Mouse (Mus musculus): ENCODE measurements around the gene Stard3. TPM values are rescaled to one million over a fixed set of nuclear protein-coding genes. Genes with fewer than 3 reads are reported as not detected.

Stard3 gene
- total RNA-seq, 4 experiments from 2014 or later, result 35.5 to 41.0 (median 36.5) TPM

DNA sequence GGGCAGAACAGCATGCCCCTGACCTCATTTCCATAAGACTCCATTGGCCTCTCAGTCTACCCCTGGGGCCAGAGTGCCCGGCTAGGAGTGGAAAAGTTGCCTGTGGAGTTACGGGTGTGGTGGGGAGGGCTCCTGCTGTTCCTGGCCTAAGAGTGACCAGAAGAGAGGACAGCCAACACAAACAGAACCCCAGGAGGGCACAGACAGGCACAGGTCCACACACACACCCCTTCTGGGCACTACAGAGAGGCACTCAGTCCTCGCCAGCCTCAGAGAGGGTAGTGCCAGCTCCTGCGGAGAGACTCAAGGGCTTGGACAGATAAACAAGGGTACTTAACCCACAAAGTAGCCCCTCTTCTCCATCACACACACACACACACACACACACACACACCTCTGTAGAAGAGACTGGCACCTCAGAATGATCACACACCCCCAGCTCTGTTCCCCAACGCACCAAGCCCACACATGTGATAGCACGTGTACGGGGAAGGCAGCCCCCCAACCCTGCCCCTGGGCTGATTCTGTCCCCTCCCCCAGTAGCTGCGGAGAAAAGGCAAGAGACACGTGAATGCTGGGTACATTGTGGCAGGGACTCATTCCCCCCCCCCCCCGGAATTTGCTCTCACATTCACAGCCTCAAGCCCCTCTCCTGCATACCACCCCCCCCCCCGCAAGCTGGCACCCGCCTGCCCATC, 10.6 kb upstream of the Stard3 start:
- DNase-seq (ENCODE audit: low spot score in 2 of 2), result no peak

DNA sequence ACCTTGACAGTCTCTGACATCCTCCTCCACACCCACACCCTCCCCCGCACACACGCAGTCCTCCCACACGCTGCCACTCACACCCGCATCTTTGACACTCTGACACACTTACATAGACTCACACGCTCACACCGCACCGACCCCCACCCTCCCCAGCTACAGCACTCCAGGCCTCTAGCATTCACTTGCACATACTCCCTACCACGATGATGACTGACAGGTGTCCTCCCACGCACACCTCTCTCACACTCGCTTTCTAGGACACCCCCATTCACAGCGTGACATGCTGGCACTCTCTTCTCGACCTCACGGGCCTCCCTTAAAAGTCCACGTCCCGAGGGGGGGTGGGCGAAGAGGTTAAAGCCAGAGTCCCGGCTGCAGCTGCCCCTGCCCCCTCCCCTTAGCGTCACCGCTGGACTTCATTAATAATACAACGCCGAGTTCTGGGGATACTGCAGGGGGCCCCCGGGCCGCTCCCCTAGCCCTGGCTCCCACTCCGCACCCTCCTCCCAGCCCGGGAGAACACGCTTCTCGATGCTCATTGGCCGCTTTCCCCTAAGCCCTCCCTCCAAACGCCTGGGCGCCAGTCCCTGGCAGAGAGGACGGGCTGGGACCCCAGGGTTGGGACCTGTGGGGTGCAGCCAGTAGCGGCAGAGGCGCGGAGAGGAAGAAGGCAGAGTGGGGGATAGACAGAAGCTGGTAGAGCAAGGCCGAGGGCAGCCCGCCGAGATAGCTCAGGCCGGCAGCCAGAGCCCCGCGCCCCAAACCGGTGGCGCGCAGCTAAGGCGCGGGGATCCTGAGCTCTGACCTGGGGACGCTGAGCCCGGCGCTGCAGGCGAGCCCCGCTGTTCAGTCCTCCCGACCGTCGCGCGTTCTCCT, 9.8 kb upstream of the Stard3 start, which contains the start of gene Ppp1r1b:
Gene Ppp1r1b (plus strand): TSS at position 322 of the 879 bp plus-strand sequence.
- no peak for DNase-seq (ENCODE audit: low spot score in 2 of 2)

DNA sequence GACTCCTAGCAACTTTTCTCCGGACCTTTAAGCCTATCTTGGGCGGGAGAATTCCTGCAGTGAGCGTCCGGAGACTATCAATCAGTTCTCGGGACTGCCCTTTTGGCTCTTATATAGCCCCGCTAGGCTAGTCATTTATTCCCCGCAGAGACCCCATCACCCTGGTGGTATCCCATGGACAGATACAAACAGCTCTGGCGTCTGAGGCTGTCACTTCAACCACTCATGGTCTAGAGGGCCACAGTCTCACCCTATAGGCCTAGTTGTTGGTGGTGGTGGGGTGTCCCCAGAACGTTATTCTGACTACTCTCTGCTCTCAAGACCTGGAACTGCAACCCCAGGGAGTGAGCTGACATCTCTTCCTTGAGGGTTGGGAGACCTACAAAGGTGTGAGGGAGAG, 8.9 kb upstream of the Stard3 start:
- DNase-seq (ENCODE audit: low spot score in 2 of 2), result no peak

DNA sequence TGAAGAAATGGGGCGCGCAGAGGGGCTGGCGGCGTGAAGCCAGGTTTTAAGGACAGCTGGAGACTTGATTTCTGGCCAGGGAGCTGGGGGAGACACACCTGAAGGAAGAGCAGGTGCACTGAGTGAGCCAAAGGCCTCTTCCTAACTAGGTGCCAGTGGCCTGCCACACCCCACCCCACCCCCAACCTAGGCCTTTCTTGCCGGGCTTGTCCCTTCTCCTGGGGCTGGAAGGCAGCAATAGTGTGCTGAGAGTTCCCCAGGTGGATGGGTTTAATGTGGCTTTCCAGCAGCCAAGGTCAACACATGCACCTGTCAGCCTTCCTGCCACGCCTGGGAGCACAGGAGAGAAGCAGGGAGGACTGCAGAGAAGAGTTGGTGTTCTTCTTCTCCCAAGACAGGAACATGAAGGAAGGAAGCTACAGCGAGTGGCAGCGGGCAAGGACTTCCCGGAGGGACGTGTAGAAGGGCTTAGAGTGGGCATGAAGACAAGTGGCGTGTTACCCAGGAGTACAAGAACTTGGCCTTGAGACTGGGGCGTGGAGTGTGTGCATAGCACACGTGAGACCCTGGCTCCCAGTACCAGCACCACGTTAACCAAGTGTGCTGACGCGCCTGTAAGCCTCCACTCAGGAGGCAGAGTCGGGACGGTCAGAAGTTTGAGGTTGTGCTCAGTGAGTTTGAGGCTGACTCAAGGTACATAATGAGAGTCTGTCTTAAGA, 5.7 kb upstream of the Stard3 start:
- DNase-seq (ENCODE audit: low spot score in 2 of 2), result no peak

DNA sequence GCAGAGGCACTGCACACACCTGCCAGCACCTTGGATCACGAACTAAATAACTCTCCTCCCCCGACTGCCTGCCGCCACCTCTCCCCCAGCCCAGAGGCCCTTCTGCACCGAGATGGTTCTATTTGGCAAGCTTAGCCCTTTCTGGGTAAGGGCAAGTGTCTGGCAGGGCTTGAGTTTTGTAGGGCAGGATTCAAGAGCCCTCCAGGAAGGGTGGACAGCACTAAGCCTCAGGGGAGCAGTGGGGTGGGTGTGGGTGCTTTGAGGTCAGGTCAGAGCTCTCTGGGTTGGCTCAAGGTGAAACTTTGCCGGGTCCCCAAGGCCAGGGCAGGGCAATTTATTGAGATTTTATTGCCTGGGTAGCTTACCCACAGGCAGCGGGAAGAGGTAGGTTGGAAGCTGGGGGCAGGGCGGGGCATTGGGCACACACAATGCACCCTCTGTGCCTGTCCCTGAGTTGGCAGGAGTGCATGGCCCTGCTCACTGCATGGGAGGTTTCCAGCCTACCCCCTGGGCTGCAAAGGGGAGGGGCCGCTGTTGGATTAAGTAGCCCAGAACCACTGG, 4.4 kb upstream of the Stard3 start:
- peak; percentile 61 to 76 for DNase-seq (ENCODE audit: low spot score in 2 of 2)

DNA sequence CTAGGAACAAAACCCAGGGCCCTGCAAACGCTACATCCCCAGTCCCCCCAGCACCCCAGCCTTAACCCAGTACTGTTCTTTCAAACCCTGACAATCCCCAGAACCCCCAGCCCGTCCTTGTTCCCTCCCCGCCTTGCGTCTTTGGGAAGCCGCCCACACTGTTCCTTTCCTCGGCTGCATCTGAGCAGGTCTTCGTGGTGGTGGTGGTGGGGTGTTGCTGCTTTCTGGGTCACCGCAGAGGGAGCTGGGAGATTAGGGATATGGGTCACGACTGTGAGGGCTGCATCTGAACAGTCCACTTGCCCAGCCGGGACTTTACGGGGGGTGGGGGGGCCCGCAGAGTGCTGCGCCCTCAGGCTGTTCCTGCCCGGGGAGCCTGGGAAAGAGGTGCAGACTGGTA, 3.7 kb upstream of the Stard3 start:
- no peak for DNase-seq (ENCODE audit: low spot score in 2 of 2)

DNA sequence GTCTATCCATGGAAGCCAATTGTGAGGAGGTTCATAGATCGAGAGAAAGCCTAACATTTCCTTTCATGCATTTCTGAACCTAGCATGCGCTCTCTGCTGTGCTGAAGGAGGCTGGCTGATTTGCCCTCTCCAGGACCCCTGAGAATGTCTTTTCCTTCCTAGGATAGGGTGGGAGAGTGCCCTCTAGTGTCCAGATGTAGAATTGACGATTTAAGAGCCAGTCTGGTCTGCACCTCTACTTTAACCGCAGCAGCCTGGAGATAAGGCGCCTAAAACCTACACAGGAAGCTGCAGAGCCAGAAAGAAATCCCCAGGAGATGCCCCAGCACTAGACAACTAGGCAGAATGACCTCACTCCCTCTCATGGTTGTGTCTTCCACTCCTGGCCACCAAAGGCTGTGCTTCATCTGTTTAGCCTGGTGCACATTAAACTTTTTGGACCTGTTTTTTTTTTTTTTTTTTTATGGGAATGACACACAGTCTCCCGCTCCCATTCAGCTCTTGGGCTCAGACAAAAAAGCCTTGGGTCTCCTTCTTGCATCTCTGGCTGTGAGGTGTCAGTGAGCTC, 2.4 kb upstream of the Stard3 start:
- DNase-seq (ENCODE audit: low spot score in 2 of 2), result peak in 1 of 2 experiments; percentile 59

DNA sequence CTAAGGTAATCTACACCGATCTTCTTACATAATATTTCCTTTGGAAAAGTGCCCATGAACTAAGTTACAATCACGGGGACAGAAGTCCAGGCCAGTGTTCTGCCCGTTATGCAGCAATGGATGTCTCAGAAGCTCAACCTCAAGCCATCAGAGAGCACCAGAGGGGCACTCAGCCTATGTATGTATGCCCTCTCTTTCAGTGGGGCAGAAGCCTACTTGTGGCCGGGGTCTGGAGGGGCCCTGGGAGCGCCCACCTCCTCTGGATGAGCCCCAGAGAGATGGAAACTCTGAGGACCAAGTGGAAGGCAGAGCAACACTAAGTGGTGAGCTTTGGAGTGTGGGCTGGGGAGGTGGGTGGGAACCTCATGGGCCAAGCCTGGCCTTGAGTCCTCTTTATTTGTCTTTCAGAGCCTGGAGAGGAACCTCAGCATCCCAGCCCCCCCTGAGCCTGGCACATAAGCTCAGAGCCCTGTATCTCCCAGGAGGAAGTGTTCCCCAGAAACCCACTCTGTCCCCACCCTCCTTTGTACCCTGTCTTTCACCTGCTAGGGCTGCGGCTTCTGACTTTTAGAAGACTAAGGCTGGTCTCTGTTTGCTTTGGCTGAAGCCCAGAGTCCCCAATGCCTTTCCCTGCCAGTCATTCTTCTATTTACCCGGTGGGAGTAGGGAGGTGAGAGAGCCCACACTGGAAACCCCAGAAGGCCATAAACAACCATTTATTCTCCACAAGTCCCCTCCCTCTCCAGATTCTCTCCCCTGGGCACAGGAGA, 1.4 kb upstream of the Stard3 start:
- DNase-seq (ENCODE audit: low spot score in 2 of 2), result no peak

DNA sequence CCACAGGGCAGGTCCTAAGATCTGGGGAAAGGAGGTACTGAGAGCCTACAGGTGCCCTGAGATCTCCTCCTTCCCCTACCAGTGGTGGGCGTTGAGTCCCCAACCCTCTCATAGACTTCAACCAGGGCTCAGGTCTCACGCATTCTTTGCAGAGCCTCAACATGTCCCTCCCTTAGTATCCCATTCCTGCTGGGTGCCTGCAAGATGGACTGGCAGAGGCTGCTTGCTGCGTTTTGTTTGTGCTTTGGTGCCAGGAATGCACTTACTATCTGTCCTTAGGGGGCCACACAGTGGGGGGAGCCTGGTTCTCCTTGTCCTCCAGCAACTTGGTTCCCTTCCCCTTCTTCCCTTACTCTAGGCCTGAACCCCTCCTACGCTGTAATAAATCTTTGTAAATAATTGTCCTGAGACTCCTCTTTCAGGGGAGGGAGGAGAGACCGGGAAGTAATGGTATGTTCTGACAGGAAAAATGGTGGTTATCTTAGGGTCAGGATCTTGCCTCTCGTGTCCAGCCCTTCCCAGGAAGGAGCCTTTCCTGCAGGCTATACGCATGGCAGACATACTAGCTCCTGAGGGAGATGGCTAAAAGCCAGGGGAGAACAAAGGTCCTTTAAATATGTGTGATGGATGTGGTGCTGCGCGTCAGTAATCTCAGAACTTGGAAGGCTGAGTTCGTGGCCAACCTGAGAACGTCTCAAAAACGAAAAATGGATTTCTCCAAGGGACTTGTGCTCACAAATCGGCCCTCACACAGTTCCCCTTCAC, 590 bp upstream of the Stard3 start:
- DNase-seq (ENCODE audit: low spot score in 2 of 2), result no peak

DNA sequence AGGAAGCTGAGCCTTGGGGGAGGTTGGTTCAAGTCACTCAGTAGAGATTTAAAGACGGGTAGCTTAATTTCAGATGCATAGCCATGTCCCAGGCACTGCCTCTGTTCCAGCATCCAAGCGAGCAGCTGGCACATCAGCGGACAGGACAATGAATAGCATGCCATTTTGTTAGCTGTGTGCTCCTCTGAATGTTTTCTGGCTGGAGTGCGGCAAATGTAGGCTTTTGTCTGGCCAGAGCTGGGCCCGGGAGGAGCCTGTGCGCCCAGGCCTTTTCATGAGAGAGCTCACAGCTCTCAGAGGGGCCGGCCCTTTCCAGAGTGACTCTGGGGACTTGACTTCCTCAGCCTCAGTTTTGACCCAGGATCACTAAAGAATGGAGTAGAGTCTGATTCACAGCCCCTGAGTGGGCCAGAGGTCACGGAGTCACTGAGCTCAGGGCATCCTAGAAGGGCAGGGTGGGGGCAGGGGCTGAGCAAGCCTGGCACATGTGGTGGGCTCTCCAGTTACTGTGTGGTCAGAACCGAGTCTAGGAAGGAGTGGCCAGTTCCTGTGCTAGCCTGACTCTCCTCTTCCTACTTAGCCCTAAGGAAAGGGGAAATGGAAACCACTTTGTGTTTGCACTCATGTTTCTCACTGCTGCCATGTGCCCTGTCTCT, 2.8 kb downstream of the Stard3 start:
- DNase-seq (ENCODE audit: low spot score in 2 of 2), result no peak

DNA sequence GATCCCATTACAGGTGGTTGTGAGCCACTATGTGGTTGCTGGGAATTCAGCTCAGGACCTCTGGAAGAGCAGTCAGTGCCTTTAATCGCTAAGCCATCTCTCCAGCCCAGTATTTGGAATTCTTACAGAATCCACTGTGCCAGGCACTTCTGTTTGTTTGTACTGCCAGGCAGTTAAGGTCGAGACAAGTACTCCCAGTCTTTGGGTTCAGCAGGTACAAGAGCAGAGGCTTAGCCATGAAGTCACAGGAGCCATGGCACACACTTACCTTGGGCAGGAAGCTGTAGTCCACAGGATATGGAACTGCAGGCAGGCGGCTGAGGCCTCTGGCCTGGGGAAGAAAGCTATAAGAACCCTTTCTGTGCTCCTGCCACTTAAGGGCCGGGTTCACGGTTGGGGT, 5.6 kb downstream of the Stard3 start:
- DNase-seq (ENCODE audit: low spot score in 2 of 2), result no peak

DNA sequence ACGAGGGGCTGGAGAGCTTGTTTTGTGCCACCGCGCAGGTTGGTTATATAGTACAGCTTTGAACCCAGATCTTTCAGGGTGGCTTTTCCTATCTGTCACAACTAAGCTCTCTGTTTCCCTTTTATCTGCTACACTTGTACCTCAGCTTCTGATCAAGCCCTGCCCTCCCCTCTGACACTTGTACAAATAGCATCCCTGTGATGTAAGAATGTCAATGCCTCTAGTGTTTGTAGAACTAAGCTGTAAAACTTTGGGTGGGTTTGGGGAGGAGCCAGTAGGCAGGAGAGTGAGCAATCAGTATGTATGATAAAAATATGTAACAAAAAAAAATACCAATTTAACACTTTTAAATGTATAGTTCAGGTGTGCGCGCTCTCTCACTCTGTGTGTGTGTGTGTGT, 6.2 kb downstream of the Stard3 start:
- no peak for DNase-seq (ENCODE audit: low spot score in 2 of 2)

DNA sequence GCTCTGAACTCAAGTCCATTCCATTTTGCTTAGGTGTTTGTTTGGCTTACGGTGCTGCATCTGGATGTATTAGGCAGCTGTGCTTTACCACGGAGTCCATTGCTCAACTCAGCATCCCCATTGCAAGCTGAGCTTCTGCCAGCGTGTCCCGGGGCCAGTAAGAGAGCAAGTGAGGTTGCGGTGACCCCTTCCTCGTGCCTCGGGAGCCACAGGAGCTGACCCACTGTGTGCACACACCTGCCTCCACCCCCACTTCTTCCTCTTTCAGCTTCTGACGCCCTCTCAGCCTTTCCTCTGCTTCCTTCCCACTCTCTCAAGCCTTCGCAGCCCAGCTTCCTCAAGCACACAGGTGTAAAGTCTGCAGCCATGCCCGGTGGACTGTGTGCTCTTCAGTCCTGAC, 8.1 kb downstream of the Stard3 start:
- no peak for DNase-seq (ENCODE audit: low spot score in 2 of 2)

DNA sequence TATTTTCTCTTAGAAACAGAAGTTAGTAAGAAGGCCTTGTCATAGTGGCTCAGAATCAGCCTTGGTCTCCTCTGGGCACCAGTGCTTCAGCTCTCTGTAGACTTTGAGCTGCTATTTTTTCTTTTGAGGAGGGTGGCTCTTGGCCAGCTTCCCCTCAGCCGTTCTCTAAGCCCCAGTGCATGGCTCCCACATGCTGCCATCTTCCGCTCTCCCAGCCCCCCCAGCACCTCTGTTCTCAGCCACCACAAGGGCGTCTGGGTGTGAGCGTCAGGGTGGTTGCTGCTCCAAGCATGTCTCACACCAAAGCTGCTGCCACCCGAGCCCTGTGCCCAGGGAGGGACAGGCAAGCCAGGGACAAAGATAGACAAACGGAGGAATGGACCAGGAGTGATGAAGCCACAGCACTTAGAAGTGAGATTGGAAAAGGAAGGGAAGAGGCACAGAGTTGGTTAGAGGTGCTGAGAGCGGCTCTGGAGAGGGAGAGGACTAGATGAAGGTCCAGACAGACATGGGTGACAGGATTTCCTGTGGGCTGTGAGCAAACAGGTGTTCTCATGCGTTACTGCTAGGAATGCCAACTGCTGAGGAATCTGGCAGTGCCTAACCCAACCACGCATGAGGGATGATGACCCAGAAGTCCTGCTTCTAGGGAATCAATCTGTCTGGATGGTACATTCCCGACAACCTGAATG, 9.1 kb downstream of the Stard3 start:
- no peak for DNase-seq (ENCODE audit: low spot score in 2 of 2)

DNA sequence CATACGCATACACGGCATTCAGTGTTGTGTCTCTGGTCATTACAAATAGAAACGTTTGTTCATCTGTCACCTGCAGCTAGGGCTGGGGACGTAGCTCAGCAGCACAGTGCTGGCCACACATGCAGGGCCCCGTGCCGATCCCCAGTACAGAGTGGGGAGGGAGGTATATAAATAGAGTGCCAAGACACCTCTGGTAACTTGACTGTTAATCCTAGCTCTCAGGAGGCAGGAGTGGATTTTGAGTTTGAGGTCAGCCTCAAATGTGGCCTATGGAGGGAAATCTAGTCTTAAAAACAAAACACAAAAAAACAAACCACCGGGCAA, 9.7 kb downstream of the Stard3 start:
- no peak for DNase-seq (ENCODE audit: low spot score in 2 of 2)

DNA sequence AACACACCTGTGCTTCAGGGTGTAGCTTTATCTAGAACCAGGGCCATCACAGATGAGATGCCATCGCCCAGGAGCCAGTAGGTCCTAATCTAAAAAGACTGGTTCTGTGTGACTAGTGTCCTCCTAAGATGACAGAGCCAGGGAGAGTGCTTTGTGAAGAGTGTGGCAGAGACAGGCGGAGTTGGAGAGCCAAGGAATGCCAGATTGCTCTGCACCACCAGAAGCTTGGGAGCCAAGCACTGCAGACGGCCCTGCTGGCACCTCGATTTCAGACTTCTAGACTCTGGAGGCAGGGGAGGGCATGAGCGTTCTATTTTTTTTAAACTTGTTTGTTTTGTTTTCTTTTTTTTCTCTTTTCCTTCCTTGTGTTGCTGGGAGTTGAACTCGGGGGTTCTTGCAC, 11.2 kb downstream of the Stard3 start:
- no peak for DNase-seq (ENCODE audit: low spot score in 2 of 2)

DNA sequence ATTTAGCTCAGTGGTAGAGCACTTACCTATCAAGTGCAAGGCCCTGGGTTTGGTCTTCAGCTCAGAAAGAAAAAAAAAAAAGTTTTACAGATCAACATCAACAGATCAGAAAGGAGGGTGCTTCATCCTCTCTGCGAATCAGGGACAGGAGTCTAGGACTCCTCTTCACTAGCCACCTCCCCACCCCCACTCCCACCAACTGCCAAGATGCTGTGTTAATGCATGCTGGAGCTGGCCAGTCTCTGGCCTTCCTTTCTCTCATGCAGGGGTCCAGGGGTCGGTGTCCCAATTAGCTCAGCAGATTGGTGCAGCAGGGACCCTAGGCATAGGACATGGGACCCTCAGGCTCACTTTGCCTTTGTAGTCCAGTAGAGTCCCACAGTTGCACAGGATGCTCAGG, 12.4 kb downstream of the Stard3 start:
- DNase-seq (ENCODE audit: low spot score in 2 of 2), result no peak

DNA sequence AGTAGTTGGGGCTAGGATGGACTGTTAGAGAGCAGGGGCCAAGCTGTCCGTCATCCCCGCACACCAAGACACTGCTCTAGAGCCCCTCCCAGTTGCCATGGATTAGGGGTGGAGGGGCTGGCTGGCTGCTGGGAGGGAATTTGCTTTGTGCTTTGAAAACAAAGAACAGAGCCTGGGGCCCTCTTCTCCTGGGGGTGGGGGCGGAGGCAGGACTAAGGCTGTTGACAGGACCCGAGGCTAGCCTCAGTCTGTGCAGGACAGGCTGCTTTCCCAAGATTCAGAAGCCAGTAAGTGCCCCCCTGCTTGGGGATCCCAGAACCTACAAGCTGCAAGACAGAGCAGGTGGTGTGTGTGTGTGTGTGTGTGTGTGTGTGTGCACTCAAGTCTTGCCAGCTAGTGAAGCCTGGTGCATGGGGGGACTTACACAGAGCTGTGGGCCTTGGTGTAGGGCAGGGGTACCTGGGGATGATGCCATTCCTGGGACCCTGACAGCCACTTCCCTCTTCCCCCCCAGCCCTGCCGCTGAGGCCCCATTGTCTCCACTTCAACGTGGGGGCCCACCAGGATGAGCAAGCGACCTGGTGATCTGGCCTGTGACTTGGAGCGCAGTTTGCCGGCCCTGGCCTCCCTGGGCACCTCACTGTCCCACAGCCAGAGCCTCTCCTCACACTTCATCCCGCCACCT, 13.5 kb downstream of the Stard3 start:
- no peak for DNase-seq (ENCODE audit: low spot score in 2 of 2)

Measured in layer of hippocampus, adult 8-10 months (tissue).